Mouse (Mus musculus): ENCODE measurements around the gene Wdr60. TPM values are rescaled to one million over a fixed set of nuclear protein-coding genes. Genes with fewer than 3 reads are reported as not detected.

The Wdr60 gene
- polyA plus RNA-seq, 1 experiment from 2014 or later = 21.1 TPM

DNA sequence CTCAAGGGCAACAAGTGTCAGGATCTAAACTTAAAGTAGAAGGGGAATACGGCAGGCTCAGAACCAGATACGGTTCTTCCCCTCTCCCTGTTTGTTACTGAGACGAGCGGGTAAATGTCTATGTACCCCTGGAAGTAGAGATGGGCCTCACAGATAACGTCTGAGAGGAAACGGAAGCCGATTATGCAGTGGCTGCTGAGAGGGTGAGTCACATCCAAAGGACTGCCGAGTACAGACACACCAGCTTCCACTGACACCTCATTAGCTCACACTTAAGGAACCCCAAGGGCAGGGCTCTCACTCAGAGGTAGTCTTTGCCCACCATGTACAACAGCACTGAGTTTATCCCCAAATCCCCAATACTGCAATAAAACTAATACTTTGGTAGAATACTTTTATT is 8.2 kb downstream of the Wdr60 start:
- Histone ChIP-seq H3K4me3 (ENCODE audit: low read depth, low read length) (no peak overlapping the region), H3K4me2 (ENCODE audit: low read length) (no peak overlapping the region), H3K9me3 (replicated peaks; ENCODE audit: control insufficient read depth, low read length, poor library complexity, severe bottlenecking) (no peaks in the 10 kb centered on the region), H3K27me3 (ENCODE audit: control insufficient read depth, insufficient read depth, low read depth, low read length) (no peaks in the 10 kb centered on the region), H3K36me3 (ENCODE audit: control insufficient read depth, insufficient read depth, low read length) (0 out of 2 replicates have a peak, but pooled peaks cover 3% of the 10 kb centered on the region), H3K4me1 (ENCODE audit: control insufficient read depth, insufficient read depth, low read length) (no peaks in the 10 kb centered on the region), H3K27ac (ENCODE audit: low read length) (no peak overlapping the region), H3K9ac (ENCODE audit: low read depth, low read length) (no peak overlapping the region)
- 91% methylated on average over 8 of the region's 8 CpGs for WGBS
- no peak for ATAC-seq

DNA sequence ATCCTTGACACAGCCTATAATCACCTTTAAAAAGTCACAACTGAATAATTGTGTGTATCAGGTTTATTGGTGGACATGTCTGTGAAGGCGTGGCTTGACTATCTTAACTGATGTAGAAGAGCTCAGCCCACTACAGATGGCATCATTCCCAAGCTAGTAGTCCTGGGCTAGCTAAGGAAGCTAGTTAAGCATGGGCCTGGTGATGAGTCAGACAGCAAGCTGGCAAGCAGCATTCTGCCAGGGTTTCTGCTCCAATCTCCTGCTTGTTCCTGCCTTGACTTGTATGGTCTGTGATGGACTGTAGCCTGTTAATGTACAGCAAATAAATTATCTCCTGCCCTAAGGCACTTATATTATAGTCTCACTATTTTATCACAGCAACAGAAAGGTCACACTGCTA is 18.2 kb downstream of the Wdr60 start:
- H3K4me1 ChIP-seq (ENCODE audit: control insufficient read depth, insufficient read depth, low read length) = no peaks in the 10 kb centered on the region
- H3K9ac ChIP-seq (ENCODE audit: low read depth, low read length) = no peak overlapping the region
- WGBS = 91% methylated on average over 1 of the region's 1 CpGs
- no peak overlapping the region for H3K4me2 ChIP-seq (ENCODE audit: low read length)
- no peak for ATAC-seq
- H3K27ac ChIP-seq (ENCODE audit: low read length) = no peak overlapping the region
- no peaks in the 10 kb centered on the region for H3K9me3 ChIP-seq (replicated peaks; ENCODE audit: control insufficient read depth, low read length, poor library complexity, severe bottlenecking)
- H3K36me3 ChIP-seq (ENCODE audit: control insufficient read depth, insufficient read depth, low read length) = peaks cover 22% of the 10 kb centered on the region
- H3K4me3 ChIP-seq (ENCODE audit: low read depth, low read length) = no peak overlapping the region
- H3K27me3 ChIP-seq (ENCODE audit: control insufficient read depth, insufficient read depth, low read depth, low read length) = no peaks in the 10 kb centered on the region

DNA sequence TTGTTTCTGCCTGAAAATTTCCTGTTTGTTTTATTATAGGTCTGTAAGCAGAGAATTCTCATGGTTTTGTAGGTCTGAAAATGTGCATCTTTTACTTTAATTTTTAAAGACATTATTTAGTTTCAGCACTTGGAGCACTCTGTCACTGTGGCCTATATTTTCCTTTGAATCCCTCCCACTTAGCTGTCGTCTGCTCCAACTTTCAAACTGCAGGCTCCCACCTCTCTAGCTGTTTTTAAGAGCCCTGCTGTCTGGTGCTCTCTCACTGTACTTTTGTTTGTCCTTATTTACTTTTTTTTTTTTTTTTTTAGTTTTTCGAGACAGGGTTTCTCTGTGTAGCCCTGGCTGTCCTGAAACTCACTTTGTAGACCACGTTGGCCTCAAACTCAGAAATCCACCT is 24.0 kb downstream of the Wdr60 start:
- WGBS = 76% methylated on average over 3 of the region's 3 CpGs

DNA sequence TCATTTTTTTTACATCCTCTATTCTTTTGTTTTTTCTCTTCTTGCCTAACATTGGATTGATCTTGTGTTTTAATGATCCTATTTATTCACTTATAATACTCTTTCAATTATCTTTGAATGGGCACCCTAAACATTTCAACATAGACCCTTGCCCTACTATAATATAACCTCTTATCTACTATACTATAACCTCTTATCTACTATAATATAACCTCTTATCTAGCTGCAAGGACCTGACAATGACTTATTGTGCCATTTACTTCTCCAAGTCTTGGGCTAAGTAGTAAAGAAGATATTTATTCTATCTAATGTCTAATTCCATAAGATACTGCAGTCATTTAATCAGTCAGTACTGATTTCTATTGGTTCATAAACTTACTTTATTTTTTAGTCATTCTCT is 24.5 kb downstream of the Wdr60 start:
- H3K36me3 ChIP-seq (ENCODE audit: control insufficient read depth, insufficient read depth, low read length) = peaks cover 8% of the 10 kb centered on the region
- no peak overlapping the region for H3K4me3 ChIP-seq (ENCODE audit: low read depth, low read length)
- no peak overlapping the region for H3K9ac ChIP-seq (ENCODE audit: low read depth, low read length)
- no peaks in the 10 kb centered on the region for H3K9me3 ChIP-seq (replicated peaks; ENCODE audit: control insufficient read depth, low read length, poor library complexity, severe bottlenecking)
- no peak overlapping the region for H3K27ac ChIP-seq (ENCODE audit: low read length)
- ATAC-seq = no peak
- no peaks in the 10 kb centered on the region for H3K27me3 ChIP-seq (ENCODE audit: control insufficient read depth, insufficient read depth, low read depth, low read length)
- H3K4me2 ChIP-seq (ENCODE audit: low read length) = no peak overlapping the region
- H3K4me1 ChIP-seq (ENCODE audit: control insufficient read depth, insufficient read depth, low read length) = no peaks in the 10 kb centered on the region

More for the DNA sequence above, 24.0 kb downstream of the Wdr60 start:
- Histone ChIP-seq H3K4me3 (ENCODE audit: low read depth, low read length) (no peak overlapping the region), H3K4me2 (ENCODE audit: low read length) (no peak overlapping the region), H3K4me1 (ENCODE audit: control insufficient read depth, insufficient read depth, low read length) (no peaks in the 10 kb centered on the region), H3K27ac (ENCODE audit: low read length) (no peak overlapping the region), H3K36me3 (ENCODE audit: control insufficient read depth, insufficient read depth, low read length) (peaks cover 8% of the 10 kb centered on the region), H3K9me3 (replicated peaks; ENCODE audit: control insufficient read depth, low read length, poor library complexity, severe bottlenecking) (no peaks in the 10 kb centered on the region), H3K9ac (ENCODE audit: low read depth, low read length) (no peak overlapping the region), H3K27me3 (ENCODE audit: control insufficient read depth, insufficient read depth, low read depth, low read length) (no peaks in the 10 kb centered on the region)
- ATAC-seq = no peak

DNA sequence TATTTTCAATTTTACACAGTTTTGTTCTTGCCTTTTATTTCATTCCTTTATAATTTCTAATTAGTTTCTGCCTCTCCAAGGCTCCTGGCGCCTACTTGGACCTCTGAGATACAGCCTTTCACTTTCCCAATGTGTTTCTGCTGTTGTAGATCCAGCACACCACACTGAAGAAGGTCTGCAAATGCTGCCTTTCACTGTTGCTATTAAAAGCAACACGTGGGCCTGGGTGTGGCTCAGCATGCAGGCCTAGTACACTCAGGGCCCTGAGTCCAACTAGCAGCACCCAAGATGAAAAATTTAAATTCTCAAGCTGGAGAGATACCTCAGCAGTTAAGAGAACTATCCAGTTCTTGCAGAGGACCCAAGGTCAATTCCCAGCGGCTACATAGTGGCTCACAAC is 26.2 kb downstream of the Wdr60 start:
- Histone ChIP-seq H3K27ac (ENCODE audit: low read length) (no peak overlapping the region), H3K9ac (ENCODE audit: low read depth, low read length) (no peak overlapping the region), H3K27me3 (ENCODE audit: control insufficient read depth, insufficient read depth, low read depth, low read length) (no peaks in the 10 kb centered on the region), H3K4me3 (ENCODE audit: low read depth, low read length) (no peak overlapping the region), H3K4me1 (ENCODE audit: control insufficient read depth, insufficient read depth, low read length) (no peaks in the 10 kb centered on the region), H3K4me2 (ENCODE audit: low read length) (no peak overlapping the region), H3K9me3 (replicated peaks; ENCODE audit: control insufficient read depth, low read length, poor library complexity, severe bottlenecking) (no peaks in the 10 kb centered on the region), H3K36me3 (ENCODE audit: control insufficient read depth, insufficient read depth, low read length) (peaks cover 5% of the 10 kb centered on the region)
- 92% methylated on average over 3 of the region's 3 CpGs for WGBS
- no peak for ATAC-seq

DNA sequence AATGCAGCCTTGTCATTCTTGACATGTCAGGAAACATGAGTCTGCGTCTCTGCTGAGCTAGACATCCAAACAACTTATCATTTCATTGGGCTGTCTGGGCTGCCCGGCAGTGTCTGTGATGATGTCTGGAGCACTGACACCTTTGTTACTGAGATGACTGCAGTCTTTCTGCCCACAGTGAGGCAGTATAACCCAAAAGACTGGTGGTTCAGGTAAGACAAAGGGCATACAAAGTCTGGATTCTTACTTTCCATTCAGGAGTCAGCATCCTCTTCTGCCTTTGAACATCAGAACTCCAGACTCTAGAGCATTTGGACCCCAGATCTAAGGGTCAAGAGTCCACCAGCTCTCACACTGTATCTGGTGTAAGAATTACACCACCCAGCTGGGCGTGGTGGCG is 27.5 kb downstream of the Wdr60 start:
- WGBS = 86% methylated on average over 4 of the region's 4 CpGs
- no peak overlapping the region for H3K27ac ChIP-seq (ENCODE audit: low read length)
- H3K4me3 ChIP-seq (ENCODE audit: low read depth, low read length) = no peak overlapping the region
- H3K4me1 ChIP-seq (ENCODE audit: control insufficient read depth, insufficient read depth, low read length) = no peaks in the 10 kb centered on the region
- H3K27me3 ChIP-seq (ENCODE audit: control insufficient read depth, insufficient read depth, low read depth, low read length) = no peaks in the 10 kb centered on the region
- H3K9me3 ChIP-seq (replicated peaks; ENCODE audit: control insufficient read depth, low read length, poor library complexity, severe bottlenecking) = no peaks in the 10 kb centered on the region
- no peak overlapping the region for H3K9ac ChIP-seq (ENCODE audit: low read depth, low read length)
- no peaks in the 10 kb centered on the region; the same call in 1 of the 2 replicates for H3K36me3 ChIP-seq (ENCODE audit: control insufficient read depth, insufficient read depth, low read length)
- ATAC-seq = no peak
- no peak overlapping the region for H3K4me2 ChIP-seq (ENCODE audit: low read length)

DNA sequence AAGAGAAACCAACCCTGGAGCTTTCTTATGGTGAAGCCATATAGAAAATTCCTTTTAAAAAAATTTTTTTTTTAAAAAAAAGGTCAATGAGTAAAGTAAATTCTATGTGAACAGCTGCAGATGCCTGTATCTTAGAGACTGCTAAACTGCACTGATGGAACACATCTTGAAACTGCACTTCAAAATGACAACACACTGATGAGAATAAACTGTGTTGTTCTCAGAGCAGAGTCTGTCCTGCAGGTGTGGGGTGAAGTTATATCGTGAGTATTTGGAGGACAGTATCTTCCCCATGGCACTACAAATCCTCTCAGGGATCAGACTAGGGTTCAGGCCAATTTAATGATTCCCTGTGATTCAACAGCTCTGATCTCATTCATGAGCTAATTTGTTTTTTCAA is 30.8 kb downstream of the Wdr60 start:
- Histone ChIP-seq H3K4me3 (ENCODE audit: low read depth, low read length) (no peak overlapping the region), H3K9me3 (replicated peaks; ENCODE audit: control insufficient read depth, low read length, poor library complexity, severe bottlenecking) (no peaks in the 10 kb centered on the region), H3K27ac (ENCODE audit: low read length) (no peak overlapping the region), H3K36me3 (ENCODE audit: control insufficient read depth, insufficient read depth, low read length) (0 out of 2 replicates have a peak, but pooled peaks cover 2% of the 10 kb centered on the region), H3K4me2 (ENCODE audit: low read length) (no peak overlapping the region), H3K27me3 (ENCODE audit: control insufficient read depth, insufficient read depth, low read depth, low read length) (no peaks in the 10 kb centered on the region), H3K9ac (ENCODE audit: low read depth, low read length) (no peak overlapping the region), H3K4me1 (ENCODE audit: control insufficient read depth, insufficient read depth, low read length) (no peaks in the 10 kb centered on the region)
- 76% methylated on average over 1 of the region's 1 CpGs for WGBS
- no peak for ATAC-seq

DNA sequence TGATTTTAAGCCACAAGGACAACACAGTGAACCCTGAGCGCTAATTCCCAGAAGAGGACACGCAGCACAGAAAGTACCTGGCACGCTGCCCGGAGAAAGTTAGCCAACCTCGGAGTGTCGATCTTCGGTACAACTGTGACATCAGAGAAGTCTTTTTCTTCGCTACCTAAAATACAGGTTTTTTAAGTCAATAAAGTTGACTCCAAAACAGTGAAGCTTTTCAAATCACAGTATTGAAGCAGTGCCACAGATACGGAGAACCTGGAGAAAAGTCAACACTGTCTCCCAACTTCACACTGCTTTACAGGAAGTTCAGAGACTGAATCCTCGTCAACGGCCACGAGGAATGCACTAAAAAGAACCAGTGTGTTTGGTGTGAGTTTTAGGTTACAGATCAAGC is 31.2 kb downstream of the Wdr60 start:
- H3K36me3 ChIP-seq (ENCODE audit: control insufficient read depth, insufficient read depth, low read length) = peaks cover 4% of the 10 kb centered on the region
- 71% methylated on average over 12 of the region's 12 CpGs for WGBS
- no peaks in the 10 kb centered on the region for H3K27me3 ChIP-seq (ENCODE audit: control insufficient read depth, insufficient read depth, low read depth, low read length)
- ATAC-seq = no peak
- H3K4me1 ChIP-seq (ENCODE audit: control insufficient read depth, insufficient read depth, low read length) = no peaks in the 10 kb centered on the region
- H3K4me2 ChIP-seq (ENCODE audit: low read length) = no peak overlapping the region
- no peak overlapping the region for H3K27ac ChIP-seq (ENCODE audit: low read length)
- H3K4me3 ChIP-seq (ENCODE audit: low read depth, low read length) = no peak overlapping the region
- no peak overlapping the region for H3K9ac ChIP-seq (ENCODE audit: low read depth, low read length)
- no peaks in the 10 kb centered on the region for H3K9me3 ChIP-seq (replicated peaks; ENCODE audit: control insufficient read depth, low read length, poor library complexity, severe bottlenecking)

DNA sequence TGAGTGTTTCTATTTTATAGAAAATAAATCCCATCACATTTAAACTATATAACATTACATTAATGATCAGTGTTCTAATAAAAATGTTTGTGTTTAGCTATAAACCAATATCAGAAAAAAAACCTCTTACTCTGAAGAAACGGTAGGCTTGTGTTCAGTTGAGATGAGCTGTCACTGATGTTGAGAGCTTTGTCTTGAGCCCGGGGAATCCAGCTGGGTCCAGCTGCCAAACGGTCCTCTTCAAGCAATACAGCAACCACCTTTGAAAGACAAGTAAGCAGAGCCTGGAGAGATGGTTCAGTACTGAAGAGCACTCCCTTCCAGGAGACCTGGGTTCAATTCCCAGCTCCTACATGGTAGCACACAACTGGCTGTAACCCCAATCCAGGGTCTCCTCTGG is 33.4 kb downstream of the Wdr60 start:
- H3K9ac ChIP-seq (ENCODE audit: low read depth, low read length) = no peak overlapping the region
- no peaks in the 10 kb centered on the region for H3K9me3 ChIP-seq (replicated peaks; ENCODE audit: control insufficient read depth, low read length, poor library complexity, severe bottlenecking)
- no peaks in the 10 kb centered on the region for H3K4me1 ChIP-seq (ENCODE audit: control insufficient read depth, insufficient read depth, low read length)
- WGBS = 77% methylated on average over 3 of the region's 3 CpGs
- no peak for ATAC-seq
- no peak overlapping the region for H3K4me3 ChIP-seq (ENCODE audit: low read depth, low read length)
- H3K4me2 ChIP-seq (ENCODE audit: low read length) = no peak overlapping the region
- no peaks in the 10 kb centered on the region for H3K27me3 ChIP-seq (ENCODE audit: control insufficient read depth, insufficient read depth, low read depth, low read length)
- peaks cover 13% of the 10 kb centered on the region for H3K36me3 ChIP-seq (ENCODE audit: control insufficient read depth, insufficient read depth, low read length)
- H3K27ac ChIP-seq (ENCODE audit: low read length) = no peak overlapping the region
